Mouse (Mus musculus): ENCODE results near the gene Yy2. TPM values are rescaled to one million over a fixed set of nuclear protein-coding genes. Genes with fewer than 3 reads are reported as not detected.

Gene Yy2
- polyA plus RNA-seq, 1 experiment from 2014 or later, result 1.2 TPM

GRCm38 (mm10) chrX:157574683-157575082, 5.9 kb upstream of the Yy2 start:
- H3K27me3 ChIP-seq, result no peaks in the 10 kb centered on the region
- no peak for ATAC-seq
- in situ Hi-C loops (cut with MboI; ENCODE audit: low pct_unique_long_range_greater_than_20kb), result loop anchor here (5.0 kb wide), 1 partner anchor 77 kb away; no protein-coding TSS in a partner anchor
- no peak for DNase-seq (ENCODE audit: low read depth, low spot score)
- TF ChIP-seq CTCF (IDR thresholded peaks at IDR 0.05), result no peak
- ChIA-PET POLR2A (no interaction called here), CTCF (interaction anchor here (1.2 to 1.4 kb wide), 2 partner anchors 17 to 69 kb away, joined by 3 to 4 read pairs; no protein-coding TSS in a partner anchor)

- DNase-seq (ENCODE audit: low read depth, low spot score), result no peak
- CTCF ChIA-PET, result interaction anchor here (0.9 to 1.4 kb wide), 6 partner anchors 14 to 77 kb away, joined by 3 to 4 read pairs (median 3); no protein-coding TSS in a partner anchor
- in situ Hi-C loops (cut with MboI; ENCODE audit: low pct_unique_long_range_greater_than_20kb), result no loop called here
- TF ChIP-seq CTCF (IDR thresholded peaks at IDR 0.05), result peak; percentile 61
- no peak for ATAC-seq
- H3K27me3 ChIP-seq, result peaks cover 17% of the 10 kb centered on the region
- POLR2A ChIA-PET, result interaction anchor here (0.5 to 0.7 kb wide), 2 partner anchors 34 to 420 kb away, joined by 3 to 4 read pairs; no protein-coding TSS in a partner anchor
These were observed 5.0 kb downstream of the Yy2 start for GRCm38 (mm10) chrX:157563794-157564193.

GRCm38 (mm10) chrX:157547082-157547481, 21.7 kb downstream of the Yy2 start:
- CTCF ChIA-PET, result interaction anchor here (0.8 to 1.2 kb wide), 3 partner anchors 12 to 97 kb away, joined by 3 read pairs; no protein-coding TSS in a partner anchor
- in situ Hi-C loops (cut with MboI; ENCODE audit: low pct_unique_long_range_greater_than_20kb), result no loop called here
- DNase-seq (ENCODE audit: low read depth, low spot score) (no peak), ATAC-seq (no peak)
- H3K27me3 ChIP-seq, result peaks cover 21% of the 10 kb centered on the region
- POLR2A ChIA-PET, result no interaction called here
- TF ChIP-seq CTCF (IDR thresholded peaks at IDR 0.05), result no peak

Other genes starting within 250 kb of the Yy2 start
- 0.06 TPM for gene Phex, start 153.7 kb downstream of the Yy2 start, polyA plus RNA-seq (2021)
- 23.4 TPM for gene Sms, start 76.7 kb downstream of the Yy2 start, polyA plus RNA-seq (2021)
- gene Mbtps2, start 29.7 kb upstream of the Yy2 start, polyA plus RNA-seq (2021), result 30.9 TPM
- not detected for gene Smpx, start 129.9 kb upstream of the Yy2 start, polyA plus RNA-seq (2021)
- gene Klhl34, start 249.4 kb upstream of the Yy2 start, polyA plus RNA-seq (2021), result not detected

All from Patski (cell line).